Mouse (Mus musculus): Measurements from ENCODE around the gene G6pc3. TPM values are rescaled to one million over a fixed set of nuclear protein-coding genes. Genes with fewer than 3 reads are reported as not detected.

G6pc3 gene
- polyA plus RNA-seq, 1 experiment from 2014 or later = 26.6 TPM

GRCm38 (mm10) chr11:102196018-102196797 lies 6.8 kb downstream of the G6pc3 start:
- Histone ChIP-seq H3K36me3 (replicated peaks) (peaks cover 83% of the 10 kb centered on the region), H3K9me3 (no peaks in the 10 kb centered on the region), H3K4me3 (replicated peaks) (no peak overlapping the region), H3K4me2 (no peak overlapping the region), H3K9ac (no peak overlapping the region), H3K27ac (no peak overlapping the region), H3K4me1 (peaks cover 3% of the 10 kb centered on the region), H3K27me3 (no peaks in the 10 kb centered on the region)
- ATAC-seq (ENCODE audit: low FRiP score) = no peak
- WGBS = 91% methylated on average over 21 of the region's 21 CpGs

GRCm38 (mm10) chr11:102198245-102198644 lies 8.8 kb downstream of the G6pc3 start:
- Histone ChIP-seq H3K36me3 (replicated peaks) (peaks cover 99% of the 10 kb centered on the region), H3K9ac (no peak overlapping the region), H3K4me3 (replicated peaks) (no peak overlapping the region), H3K9me3 (no peaks in the 10 kb centered on the region), H3K4me1 (no peaks in the 10 kb centered on the region), H3K27ac (no peak overlapping the region), H3K27me3 (no peaks in the 10 kb centered on the region), H3K4me2 (no peak overlapping the region)
- ATAC-seq (ENCODE audit: low FRiP score) = no peak
- WGBS = 70% methylated on average over 6 of the region's 6 CpGs

GRCm38 (mm10) chr11:102199856-102200255 lies 10.4 kb downstream of the G6pc3 start:
- no peak overlapping the region for H3K4me2 ChIP-seq
- peaks cover 98% of the 10 kb centered on the region for H3K36me3 ChIP-seq (replicated peaks)
- H3K4me1 ChIP-seq = no peaks in the 10 kb centered on the region
- no peaks in the 10 kb centered on the region for H3K27me3 ChIP-seq
- H3K9me3 ChIP-seq = no peaks in the 10 kb centered on the region
- no peak for ATAC-seq (ENCODE audit: low FRiP score)
- H3K27ac ChIP-seq = no peak overlapping the region
- WGBS = 87% methylated on average over 9 of the region's 9 CpGs
- no peak overlapping the region for H3K4me3 ChIP-seq (replicated peaks)
- no peak overlapping the region for H3K9ac ChIP-seq

GRCm38 (mm10) chr11:102201408-102201821 lies 12.0 kb downstream of the G6pc3 start:
- WGBS = 79% methylated on average over 12 of the region's 12 CpGs
- H3K9me3 ChIP-seq = no peaks in the 10 kb centered on the region
- no peak overlapping the region for H3K4me3 ChIP-seq (replicated peaks)
- H3K4me2 ChIP-seq = no peak overlapping the region
- H3K9ac ChIP-seq = no peak overlapping the region
- no peak for ATAC-seq (ENCODE audit: low FRiP score)
- H3K27me3 ChIP-seq = no peaks in the 10 kb centered on the region; the same call in 1 of the 2 replicates
- H3K36me3 ChIP-seq (replicated peaks) = peaks cover 97% of the 10 kb centered on the region
- H3K4me1 ChIP-seq = 0 out of 2 replicates have a peak, but pooled peaks cover 2% of the 10 kb centered on the region
- no peak overlapping the region for H3K27ac ChIP-seq

DNA sequence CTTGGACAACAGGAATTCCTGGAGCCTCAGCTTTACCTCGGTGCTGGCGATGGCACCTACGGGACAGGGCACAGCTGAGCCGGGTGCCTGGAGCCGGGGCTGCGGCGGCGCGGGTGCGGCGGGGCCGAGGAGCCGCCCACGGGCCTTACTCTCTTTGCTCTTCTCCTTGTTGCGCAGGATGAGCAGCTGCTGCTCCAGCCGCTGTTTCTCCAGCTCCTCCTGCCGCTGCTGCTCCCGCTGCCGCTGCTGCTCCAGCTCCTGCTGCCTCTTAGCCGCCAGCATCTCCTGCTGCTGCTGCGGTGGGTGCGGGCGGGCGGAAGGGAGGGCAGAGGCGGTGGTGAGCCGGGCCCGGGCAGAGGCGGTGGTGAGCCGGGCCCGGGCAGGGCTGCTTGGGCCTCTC lies 17.1 kb downstream of the G6pc3 start:
- no peak for ATAC-seq (ENCODE audit: low FRiP score)
- H3K36me3 ChIP-seq (replicated peaks) = peaks cover 56% of the 10 kb centered on the region
- H3K4me2 ChIP-seq = no peak overlapping the region
- H3K4me3 ChIP-seq (replicated peaks) = no peak overlapping the region; the same call in 1 of the 2 replicates
- WGBS = 63% methylated on average over 30 of the region's 30 CpGs
- H3K9ac ChIP-seq = no peak overlapping the region
- H3K9me3 ChIP-seq = no peaks in the 10 kb centered on the region
- H3K27me3 ChIP-seq = no peaks in the 10 kb centered on the region; the same call in 1 of the 2 replicates
- H3K4me1 ChIP-seq = peaks cover 40% of the 10 kb centered on the region
- peak overlapping the region; percentile 31; the same call in 1 of the 2 replicates for H3K27ac ChIP-seq

DNA sequence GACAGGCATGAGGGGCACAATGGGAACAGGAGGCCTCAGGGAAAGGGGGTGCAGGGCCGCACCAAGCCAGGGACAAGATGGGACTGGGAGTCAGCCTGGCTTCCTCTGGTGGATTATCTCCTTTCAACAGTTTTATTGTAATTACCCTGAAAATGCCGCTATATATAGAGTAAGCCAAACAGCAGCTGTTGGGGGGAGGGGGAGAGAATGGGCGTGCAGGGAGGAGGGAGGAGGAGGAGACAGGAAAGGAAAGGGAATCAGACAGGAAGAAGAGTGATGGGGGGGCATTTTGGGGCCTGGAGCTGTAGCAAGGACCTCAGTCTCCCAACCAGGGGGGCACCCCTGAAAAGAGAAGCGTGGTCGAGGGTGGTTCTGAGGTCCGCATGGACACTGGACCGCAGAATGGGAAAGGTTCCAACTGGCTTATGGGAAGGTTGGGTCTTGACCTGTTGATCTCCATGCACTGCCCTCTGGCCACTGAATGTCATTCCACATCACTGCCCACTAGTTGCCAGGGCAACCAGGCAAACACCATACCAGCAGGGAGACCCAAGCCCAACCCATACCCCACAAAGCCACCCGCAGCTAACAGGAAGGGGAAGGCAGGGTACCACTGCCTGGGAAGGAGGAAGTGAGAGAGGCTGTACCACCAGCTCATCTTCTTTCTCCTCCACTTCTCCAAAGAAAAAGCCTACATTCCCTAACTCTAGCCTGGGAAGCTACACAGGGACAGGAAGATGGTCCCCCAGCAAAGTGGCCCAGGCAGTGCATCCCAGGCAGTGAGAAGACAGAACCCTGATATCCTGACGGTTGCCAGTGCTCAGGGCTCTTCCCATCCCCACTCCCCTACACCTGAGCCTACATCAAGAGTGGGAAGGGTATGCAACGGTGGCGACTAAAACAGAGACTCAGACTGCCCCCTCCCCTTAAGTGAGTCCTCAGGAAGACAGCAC lies 18.7 kb downstream of the G6pc3 start:
- Histone ChIP-seq H3K4me3 (replicated peaks) (no peak overlapping the region), H3K36me3 (replicated peaks) (peaks cover 45% of the 10 kb centered on the region), H3K27me3 (no peaks in the 10 kb centered on the region; the same call in 1 of the 2 replicates), H3K27ac (peak overlapping the region; percentile 69), H3K9me3 (no peaks in the 10 kb centered on the region), H3K4me1 (peaks cover 46% of the 10 kb centered on the region), H3K9ac (peak overlapping the region; percentile 17; the same call in 1 of the 2 replicates), H3K4me2 (no peak overlapping the region)
- ATAC-seq (ENCODE audit: low FRiP score) = peak; percentile 39; the same call in 1 of the 2 replicates
- 36% methylated on average over 11 of the region's 11 CpGs for WGBS

- 17% methylated on average over 1 of the region's 4 CpGs for whole genome bisulfite sequencing
- H3K27ac ChIP-seq = no peak overlapping the region
These were observed 19.4 kb downstream of the G6pc3 start for GRCm38 (mm10) chr11:102208846-102209245.

DNA sequence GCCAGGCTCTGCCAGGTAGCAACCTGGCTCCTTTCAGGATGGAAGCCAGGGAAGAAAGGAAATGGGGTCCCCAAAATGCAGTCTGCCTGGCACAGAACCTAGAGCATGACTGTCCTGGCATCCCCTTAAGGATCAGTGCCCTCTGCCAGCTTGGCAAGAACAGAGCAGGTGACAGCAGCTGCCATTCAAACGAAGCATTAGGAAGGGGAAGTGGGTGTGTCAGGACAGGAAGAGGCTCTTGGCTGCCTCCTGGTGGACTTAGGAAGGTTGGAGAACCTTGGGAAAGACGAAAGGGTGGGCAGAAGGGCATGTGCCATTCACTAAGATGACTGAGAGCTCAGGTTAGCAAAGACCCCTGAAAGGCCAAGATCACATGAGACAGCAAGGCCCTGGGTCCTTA lies 20.3 kb downstream of the G6pc3 start:
- H3K9ac ChIP-seq = no peak overlapping the region
- H3K4me2 ChIP-seq = no peak overlapping the region
- WGBS = 8% methylated on average over 2 of the region's 2 CpGs
- H3K27ac ChIP-seq = 0 out of 2 replicates have a peak overlapping the region, but pooled peaks have one; percentile 42
- H3K36me3 ChIP-seq (replicated peaks) = peaks cover 28% of the 10 kb centered on the region
- H3K4me1 ChIP-seq = peaks cover 50% of the 10 kb centered on the region
- no peak for ATAC-seq (ENCODE audit: low FRiP score)
- no peaks in the 10 kb centered on the region for H3K9me3 ChIP-seq
- no peaks in the 10 kb centered on the region; the same call in 1 of the 2 replicates for H3K27me3 ChIP-seq
- no peak overlapping the region for H3K4me3 ChIP-seq (replicated peaks)

More at GRCm38 (mm10) chr11:102208846-102209245, 19.4 kb downstream of the G6pc3 start:
- no peak overlapping the region for H3K9ac ChIP-seq
- H3K4me2 ChIP-seq = no peak overlapping the region
- ATAC-seq (ENCODE audit: low FRiP score) = no peak
- H3K4me1 ChIP-seq = peaks cover 46% of the 10 kb centered on the region
- H3K27me3 ChIP-seq = no peaks in the 10 kb centered on the region; the same call in 1 of the 2 replicates
- peaks cover 37% of the 10 kb centered on the region for H3K36me3 ChIP-seq (replicated peaks)
- H3K9me3 ChIP-seq = no peaks in the 10 kb centered on the region
- no peak overlapping the region for H3K4me3 ChIP-seq (replicated peaks)

GRCm38 (mm10) chr11:102210185-102210584 lies 20.8 kb downstream of the G6pc3 start:
- Histone ChIP-seq H3K27me3 (no peaks in the 10 kb centered on the region; the same call in 1 of the 2 replicates), H3K9me3 (no peaks in the 10 kb centered on the region), H3K27ac (no peak overlapping the region), H3K4me2 (no peak overlapping the region), H3K9ac (no peak overlapping the region), H3K4me1 (peaks cover 55% of the 10 kb centered on the region), H3K4me3 (replicated peaks) (no peak overlapping the region), H3K36me3 (replicated peaks) (peaks cover 25% of the 10 kb centered on the region)
- 71% methylated on average over 3 of the region's 3 CpGs for WGBS
- no peak for ATAC-seq (ENCODE audit: low FRiP score)

DNA sequence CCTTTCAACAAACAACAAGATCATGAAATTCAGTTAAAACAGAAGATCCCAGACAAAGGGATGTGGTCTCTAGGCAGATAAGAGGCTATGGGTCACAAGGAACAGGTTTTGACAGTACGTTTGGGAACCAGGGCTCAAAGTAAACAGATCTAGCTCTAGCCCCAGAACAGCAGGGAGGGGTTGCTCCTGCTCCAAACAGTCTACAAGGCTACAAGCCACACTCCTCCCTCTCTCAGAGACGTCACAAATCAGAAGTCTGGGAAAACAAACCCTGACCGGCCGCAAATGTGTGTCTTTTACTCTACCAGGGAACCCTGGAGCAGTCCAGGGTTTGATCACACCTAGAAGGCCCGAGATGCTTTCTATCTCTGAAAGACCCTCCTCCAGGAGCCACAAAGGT lies 21.6 kb downstream of the G6pc3 start:
- ATAC-seq (ENCODE audit: low FRiP score) = no peak
- Histone ChIP-seq H3K4me1 (peaks cover 62% of the 10 kb centered on the region), H3K27me3 (no peaks in the 10 kb centered on the region; the same call in 1 of the 2 replicates), H3K4me2 (no peak overlapping the region), H3K36me3 (replicated peaks) (peaks cover 17% of the 10 kb centered on the region), H3K27ac (no peak overlapping the region), H3K4me3 (replicated peaks) (no peak overlapping the region), H3K9ac (no peak overlapping the region), H3K9me3 (no peaks in the 10 kb centered on the region)
- 75% methylated on average over 5 of the region's 5 CpGs for WGBS

DNA sequence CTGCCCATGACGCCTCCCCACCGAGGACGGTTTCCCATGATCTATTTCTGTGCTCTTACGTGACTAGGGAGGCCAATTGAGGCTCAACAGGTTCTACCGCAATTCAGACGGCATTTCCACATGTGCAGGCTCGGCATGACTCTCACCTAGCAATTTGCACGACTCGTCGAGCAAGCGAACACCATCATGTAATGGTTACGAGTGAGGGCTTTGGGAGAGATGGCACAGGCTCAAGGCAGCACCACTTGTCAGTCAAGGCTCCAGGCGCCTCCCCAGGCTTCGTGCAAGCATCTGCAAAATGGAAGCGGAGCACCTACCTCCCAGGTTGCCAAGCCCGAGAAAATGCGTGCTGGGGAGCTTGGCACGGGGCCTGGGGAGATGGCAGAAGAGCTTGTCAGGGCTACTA lies 22.5 kb downstream of the G6pc3 start:
- Histone ChIP-seq H3K27ac (no peak overlapping the region), H3K27me3 (no peaks in the 10 kb centered on the region)

More for the DNA sequence above, 22.5 kb downstream of the G6pc3 start:
- no peak overlapping the region for H3K4me2 ChIP-seq
- ATAC-seq (ENCODE audit: low FRiP score) = no peak
- no peak overlapping the region for H3K4me3 ChIP-seq (replicated peaks)
- peaks cover 7% of the 10 kb centered on the region for H3K36me3 ChIP-seq (replicated peaks)
- H3K9me3 ChIP-seq = no peaks in the 10 kb centered on the region
- WGBS = 79% methylated on average over 18 of the region's 18 CpGs
- peaks cover 64% of the 10 kb centered on the region for H3K4me1 ChIP-seq
- no peak overlapping the region for H3K9ac ChIP-seq

Measured in forebrain, embryonic 12.5 days (tissue).